Mouse (Mus musculus): ENCODE data around the gene Fam45a. TPM values are rescaled to one million over a fixed set of nuclear protein-coding genes. Genes with fewer than 3 reads are reported as not detected.

Fam45a gene
- 9.2 and 12.5 TPM in 2 replicates for polyA plus RNA-seq (2012; rRNA removed)

DNA sequence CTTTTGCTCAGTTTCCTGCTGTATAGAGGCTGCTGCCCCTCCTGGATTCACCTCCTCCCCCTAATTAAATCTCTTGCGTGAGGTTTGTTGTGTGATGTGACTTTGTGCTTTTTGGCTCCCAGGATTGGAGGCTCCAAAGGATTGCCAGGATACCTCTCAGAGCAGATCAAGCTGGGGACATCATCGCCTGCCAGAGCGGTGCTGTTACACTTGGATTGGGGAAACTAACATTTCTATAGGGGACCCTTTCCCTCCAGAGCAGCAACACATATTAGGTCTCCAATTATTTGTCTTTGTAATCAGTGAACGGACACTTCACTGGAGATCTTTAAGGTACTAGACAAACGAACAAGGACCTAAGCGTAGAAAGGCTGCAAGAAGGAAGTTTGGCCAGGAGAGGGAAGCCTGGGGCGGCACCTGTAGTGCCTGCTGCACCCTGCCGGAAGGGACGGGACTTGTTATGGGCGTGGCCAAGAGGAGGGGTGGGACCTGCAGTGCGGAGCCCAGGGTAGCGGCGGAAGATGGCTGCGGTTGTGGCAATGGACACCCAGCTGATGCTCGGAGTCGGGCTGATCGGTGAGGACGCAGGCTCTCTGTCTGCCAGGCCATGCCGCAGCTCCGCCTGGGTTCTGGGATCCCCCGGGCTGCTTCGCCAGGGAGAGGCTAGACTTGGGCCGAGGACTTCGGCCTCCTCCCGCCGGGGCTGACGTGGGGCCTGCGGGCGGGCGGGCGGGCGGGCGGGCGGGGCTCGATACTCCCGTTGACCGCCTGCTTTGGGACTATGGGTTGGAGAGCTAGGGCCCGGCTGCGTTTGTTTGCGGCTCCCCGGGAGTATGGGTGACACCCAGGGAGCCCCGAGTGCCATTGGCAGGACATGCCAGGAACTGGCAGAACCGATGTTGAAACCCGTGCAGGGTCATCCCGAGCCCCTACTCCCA, at the start of gene Fam45a:
Gene Fam45a (plus strand): TSS at position 488 of the 938 bp plus-strand sequence.
- H3K4me1 ChIP-seq (ENCODE audit: control insufficient read depth, insufficient read depth, low read length) = peaks cover 2% of the 10 kb centered on the region; the same call in 1 of the 2 replicates
- TF ChIP-seq CTCF (IDR thresholded peaks at IDR 0.05; ENCODE audit: insufficient read depth, low read length) (peak; percentile 62), POLR2A (IDR thresholded peaks at IDR 0.05; ENCODE audit: borderline replicate concordance, extremely low read depth, low read depth, low read length) (peak; percentile 95; the same call in 1 of the 2 replicates)
- peak within 1 kb of the TSS; percentile 96 for H3K4me3 ChIP-seq (replicated peaks; ENCODE audit: extremely low read depth, low read depth, low read length)
- peak; percentile 90 for DNase-seq
- 3% methylated on average over 44 of the region's 45 CpGs for WGBS

GRCm38 (mm10) chr19:60773366-60773765, 38.0 kb upstream of the Fam45a start:
- TF ChIP-seq CTCF (IDR thresholded peaks at IDR 0.05; ENCODE audit: insufficient read depth, low read length) (no peak), POLR2A (IDR thresholded peaks at IDR 0.05; ENCODE audit: borderline replicate concordance, extremely low read depth, low read depth, low read length) (no peak)
- 79% methylated on average over 6 of the region's 6 CpGs for WGBS
- no peaks in the 10 kb centered on the region for H3K4me1 ChIP-seq (ENCODE audit: control insufficient read depth, insufficient read depth, low read length)
- no peak for DNase-seq
- H3K4me3 ChIP-seq (replicated peaks; ENCODE audit: extremely low read depth, low read depth, low read length) = no peak overlapping the region

- WGBS = 73% methylated on average over 3 of the region's 3 CpGs
- Histone ChIP-seq H3K4me3 (replicated peaks; ENCODE audit: extremely low read depth, low read depth, low read length) (no peak overlapping the region), H3K4me1 (ENCODE audit: control insufficient read depth, insufficient read depth, low read length) (peaks cover 11% of the 10 kb centered on the region)
- no peak for DNase-seq
- TF ChIP-seq POLR2A (IDR thresholded peaks at IDR 0.05; ENCODE audit: borderline replicate concordance, extremely low read depth, low read depth, low read length) (no peak), CTCF (IDR thresholded peaks at IDR 0.05; ENCODE audit: insufficient read depth, low read length) (no peak)
Observed at GRCm38 (mm10) chr19:60782034-60782433, 29.4 kb upstream of the Fam45a start.

DNA sequence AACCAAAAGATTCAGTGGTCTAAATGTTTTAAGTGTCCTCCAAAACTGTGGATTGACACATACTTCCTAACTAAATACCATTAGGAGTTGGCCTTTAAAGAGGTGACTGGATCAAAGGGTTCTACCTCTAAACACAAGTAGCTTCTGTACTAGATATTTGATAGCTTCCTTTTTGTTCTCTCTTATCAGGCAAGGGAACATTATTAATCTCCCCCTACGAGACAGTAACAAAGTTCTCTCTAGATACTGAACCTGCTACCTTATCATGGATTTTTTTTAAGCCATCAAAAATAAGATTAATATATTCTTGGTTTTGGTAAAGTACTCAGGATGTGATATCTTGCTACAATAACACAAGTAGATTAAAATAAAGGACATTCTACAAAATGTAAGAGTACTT, 26.7 kb upstream of the Fam45a start:
- 13% methylated on average over 1 of the region's 1 CpGs for WGBS
- DNase-seq = no peak
- no peak for TF ChIP-seq CTCF (IDR thresholded peaks at IDR 0.05; ENCODE audit: insufficient read depth, low read length)
- Histone ChIP-seq H3K4me3 (replicated peaks; ENCODE audit: extremely low read depth, low read depth, low read length) (no peak overlapping the region), H3K4me1 (ENCODE audit: control insufficient read depth, insufficient read depth, low read length) (peaks cover 17% of the 10 kb centered on the region)

DNA sequence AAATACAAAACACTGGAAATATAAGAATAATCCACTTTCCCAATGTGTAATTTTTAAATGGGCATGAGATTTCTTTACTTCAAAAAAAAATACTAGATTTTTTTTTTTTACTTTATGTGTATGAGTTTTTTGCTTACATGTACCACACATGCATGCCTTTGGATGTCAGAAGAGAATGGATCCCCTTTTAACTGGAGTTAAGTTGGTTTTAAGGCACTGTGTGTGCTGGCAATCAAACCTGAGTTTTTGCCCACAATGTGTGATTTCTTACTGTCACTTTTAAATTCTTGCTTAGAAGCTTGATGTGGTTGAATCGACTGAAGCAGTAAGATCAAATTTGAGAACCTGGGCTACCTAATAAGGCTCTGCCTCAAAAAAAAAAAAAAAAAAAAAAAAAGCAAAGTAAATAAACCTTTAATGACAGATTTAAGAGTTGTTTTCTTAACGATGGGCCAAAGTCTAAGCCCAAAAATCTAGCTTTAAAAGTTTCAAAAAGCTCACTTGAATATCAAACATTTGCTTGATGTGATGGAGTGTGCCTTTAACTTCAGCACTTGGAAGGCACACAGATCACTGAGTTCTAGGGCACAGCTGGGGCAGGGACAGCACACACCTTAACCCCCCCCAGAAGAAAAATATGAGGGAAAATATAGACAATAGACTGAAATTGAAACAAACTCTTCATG, 23.8 kb upstream of the Fam45a start:
- Histone ChIP-seq H3K4me3 (replicated peaks; ENCODE audit: extremely low read depth, low read depth, low read length) (no peak overlapping the region), H3K4me1 (ENCODE audit: control insufficient read depth, insufficient read depth, low read length) (peaks cover 17% of the 10 kb centered on the region)
- DNase-seq = no peak
- WGBS = 11% methylated on average over 2 of the region's 2 CpGs
- TF ChIP-seq CTCF (IDR thresholded peaks at IDR 0.05; ENCODE audit: insufficient read depth, low read length) (no peak), POLR2A (IDR thresholded peaks at IDR 0.05; ENCODE audit: borderline replicate concordance, extremely low read depth, low read depth, low read length) (no peak)

- no peak for DNase-seq
- WGBS = 27% methylated on average over 6 of the region's 6 CpGs
- no peak for TF ChIP-seq POLR2A (IDR thresholded peaks at IDR 0.05; ENCODE audit: borderline replicate concordance, extremely low read depth, low read depth, low read length)
- TF ChIP-seq CTCF (IDR thresholded peaks at IDR 0.05; ENCODE audit: insufficient read depth, low read length) = no peak
- Histone ChIP-seq H3K4me1 (ENCODE audit: control insufficient read depth, insufficient read depth, low read length) (peaks cover 17% of the 10 kb centered on the region), H3K4me3 (replicated peaks; ENCODE audit: extremely low read depth, low read depth, low read length) (no peak overlapping the region)
Observed at GRCm38 (mm10) chr19:60788214-60788960, 23.0 kb upstream of the Fam45a start.

DNA sequence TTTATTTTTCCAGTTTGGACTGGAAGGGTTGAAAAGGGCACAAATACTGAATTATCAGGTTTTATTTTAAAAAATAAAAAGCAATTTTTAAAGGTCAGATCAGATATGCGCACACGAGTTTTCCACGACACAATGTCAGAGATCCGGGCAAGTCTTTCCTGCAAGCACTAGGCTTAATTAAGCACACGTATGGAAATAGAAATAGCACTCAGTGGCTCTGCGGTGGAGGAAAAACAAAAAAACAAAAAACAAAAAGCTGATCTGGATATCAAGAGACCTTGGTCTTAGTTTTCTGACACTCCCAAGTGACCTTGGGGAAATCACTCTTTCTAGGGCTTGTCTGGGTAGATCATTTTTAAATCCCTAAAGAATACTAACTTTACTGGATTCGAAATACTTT, 21.9 kb upstream of the Fam45a start:
- no peak for DNase-seq
- TF ChIP-seq POLR2A (IDR thresholded peaks at IDR 0.05; ENCODE audit: borderline replicate concordance, extremely low read depth, low read depth, low read length) (no peak), CTCF (IDR thresholded peaks at IDR 0.05; ENCODE audit: insufficient read depth, low read length) (no peak)
- 1% methylated on average over 7 of the region's 7 CpGs for WGBS
- H3K4me1 ChIP-seq (ENCODE audit: control insufficient read depth, insufficient read depth, low read length) = peaks cover 14% of the 10 kb centered on the region
- H3K4me3 ChIP-seq (replicated peaks; ENCODE audit: extremely low read depth, low read depth, low read length) = peak overlapping the region; percentile 99

DNA sequence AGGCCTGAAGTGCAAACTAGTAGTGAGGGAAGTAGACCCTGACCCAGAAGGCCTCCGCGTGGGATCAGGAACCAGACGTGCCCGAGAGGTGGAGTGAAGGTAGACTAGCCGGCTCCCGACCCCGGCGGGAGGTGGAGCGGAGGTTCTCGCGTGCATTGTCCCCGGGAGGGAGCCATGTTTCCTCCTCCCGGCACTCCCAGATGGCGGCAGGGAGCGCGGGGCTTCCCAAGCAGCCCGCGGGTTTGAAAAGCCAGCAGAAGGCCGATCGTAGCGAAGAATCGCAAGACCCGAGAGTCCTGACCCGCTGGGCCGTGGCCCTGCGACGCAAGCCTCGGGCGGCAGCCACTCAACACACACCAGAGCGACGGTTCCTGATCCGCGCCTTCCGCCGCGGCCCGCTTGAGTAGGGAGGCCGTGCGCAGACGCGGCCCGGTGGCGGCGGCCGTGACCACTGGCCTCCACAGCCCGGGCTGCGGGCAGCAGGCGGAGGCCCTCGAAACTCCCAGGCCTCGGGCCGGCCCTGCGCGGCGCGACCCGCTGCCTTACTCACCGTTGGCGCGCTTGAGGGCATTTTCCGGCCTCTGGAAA, 21.4 kb upstream of the Fam45a start:
- 0 out of 2 replicates have a peak, but pooled peaks have one; percentile 5 for TF ChIP-seq POLR2A (IDR thresholded peaks at IDR 0.05; ENCODE audit: borderline replicate concordance, extremely low read depth, low read depth, low read length)
- no peak for TF ChIP-seq CTCF (IDR thresholded peaks at IDR 0.05; ENCODE audit: insufficient read depth, low read length)
- DNase-seq = peak; percentile 68
- Histone ChIP-seq H3K4me3 (replicated peaks; ENCODE audit: extremely low read depth, low read depth, low read length) (peak overlapping the region; percentile 99), H3K4me1 (ENCODE audit: control insufficient read depth, insufficient read depth, low read length) (peaks cover 14% of the 10 kb centered on the region)
- under 1% methylated on average over 60 of the region's 60 CpGs for WGBS

All from lung, adult 2 months (tissue).